Mouse (Mus musculus) ovary, postnatal 10 days (tissue): ENCODE data around the gene Polg.
A peak's percentile ranks its signal among the peaks of the same experiment; 100 is the strongest.

ENCODE experiments used
- DNase-seq: peaks from one replicate; pipeline ENCODE4 v3.0.0; 2022; ENCODE audit warnings: low spot score

Gene Polg

GRCm38 (mm10) chr7:79502152-79503102 is 36.3 kb upstream of the Polg start:
- DNase-seq = no peak

GRCm38 (mm10) chr7:79501581-79502031 is 35.4 kb upstream of the Polg start:
- no peak for DNase-seq

GRCm38 (mm10) chr7:79500681-79501306 is 34.6 kb upstream of the Polg start:
- no peak for DNase-seq

GRCm38 (mm10) chr7:79499596-79500570 is 33.7 kb upstream of the Polg start:
- DNase-seq = no peak

GRCm38 (mm10) chr7:79498965-79499595 is 32.9 kb upstream of the Polg start:
- DNase-seq = peak; percentile 34

GRCm38 (mm10) chr7:79498356-79498755 is 32.2 kb upstream of the Polg start:
- DNase-seq = no peak

- no peak for DNase-seq
Observed at GRCm38 (mm10) chr7:79497701-79498115, 31.5 kb upstream of the Polg start.

GRCm38 (mm10) chr7:79496816-79497328 is 30.7 kb upstream of the Polg start:
- no peak for DNase-seq

GRCm38 (mm10) chr7:79495988-79496815 is 30.0 kb upstream of the Polg start:
- peak; percentile 71 for DNase-seq

GRCm38 (mm10) chr7:79493915-79494314 is 27.8 kb upstream of the Polg start:
- DNase-seq = no peak

- DNase-seq = no peak
Observed at GRCm38 (mm10) chr7:79486528-79486927, 20.4 kb upstream of the Polg start.

GRCm38 (mm10) chr7:79474831-79475399 is 8.8 kb upstream of the Polg start:
- no peak for DNase-seq

GRCm38 (mm10) chr7:79473496-79474194 is 7.5 kb upstream of the Polg start:
- DNase-seq = no peak

GRCm38 (mm10) chr7:79472792-79473191 is 6.6 kb upstream of the Polg start:
- no peak for DNase-seq

- no peak for DNase-seq
Observed at GRCm38 (mm10) chr7:79471436-79471835, 5.3 kb upstream of the Polg start.

- no peak for DNase-seq
Observed at GRCm38 (mm10) chr7:79470718-79471117, 4.6 kb upstream of the Polg start.

- no peak for DNase-seq
Observed at GRCm38 (mm10) chr7:79469766-79470165, 3.6 kb upstream of the Polg start.

GRCm38 (mm10) chr7:79468994-79469393 is 2.8 kb upstream of the Polg start:
- DNase-seq = no peak

- DNase-seq = no peak
Observed at GRCm38 (mm10) chr7:79467951-79468350, 1.8 kb upstream of the Polg start.
